Mouse (Mus musculus): ENCODE results near the gene Ipo7. TPM values are rescaled to one million over a fixed set of nuclear protein-coding genes. Genes with fewer than 3 reads are reported as not detected.

The Ipo7 gene
- total RNA-seq, 2 experiments from 2014 or later: 77.7 to 82.2 TPM

DNA sequence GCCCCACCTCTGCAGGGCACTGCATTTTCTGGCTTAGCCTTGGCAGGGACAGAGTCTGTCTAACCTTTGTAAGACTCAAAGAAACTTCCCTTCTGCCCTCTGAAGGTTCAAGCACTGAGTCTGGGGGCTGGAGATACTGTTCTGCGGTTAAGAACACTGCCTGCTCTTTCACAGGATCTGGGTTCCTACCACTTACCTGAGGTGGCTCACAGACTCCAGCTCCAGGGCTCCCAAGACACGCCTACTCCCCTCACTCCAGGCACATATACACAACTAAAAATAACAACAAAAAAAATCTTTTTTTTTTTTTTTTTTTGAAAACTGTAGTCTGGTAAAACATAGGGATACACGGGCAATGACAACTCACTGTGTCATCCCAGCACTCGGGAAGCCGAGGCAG lies 83.2 kb downstream of the Ipo7 start:
- no peak for DNase-seq

DNA sequence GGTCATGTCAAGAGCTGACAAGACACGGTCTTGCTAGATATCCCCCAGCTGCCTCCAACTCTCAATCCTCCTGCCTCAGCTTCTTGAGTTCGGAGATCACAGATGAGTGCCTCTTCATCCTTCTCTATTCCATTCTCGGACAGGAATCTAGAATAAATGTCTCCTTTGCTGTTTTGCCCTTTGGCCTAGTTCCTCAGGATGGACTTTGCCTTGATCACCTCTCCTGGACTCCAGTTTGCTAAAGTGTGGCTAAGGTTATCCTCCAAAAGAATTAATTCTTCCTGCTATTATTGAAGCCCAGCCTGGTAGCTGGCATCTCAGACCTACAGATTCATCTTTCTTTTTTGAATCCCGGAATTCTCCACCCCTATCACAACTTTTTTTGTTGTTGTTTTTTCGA lies 87.0 kb downstream of the Ipo7 start:
- no peak for DNase-seq

Other genes with a start within 250 kb of the Ipo7 start
- under 1 TPM; 0.08 to 0.70 TPM for gene Nrip3, start 236.2 kb upstream of the Ipo7 start, total RNA-seq (2021)
- 1 to 10 TPM; 3.9 to 4.3 TPM for gene Scube2, start 152.6 kb upstream of the Ipo7 start, total RNA-seq (2021)
- gene Dennd5a, start 57.8 kb upstream of the Ipo7 start, total RNA-seq (2021): 10 to 100 TPM; 52.1 to 53.5 TPM
- gene Tmem41b, start 31.3 kb upstream of the Ipo7 start, total RNA-seq (2021): 10 to 100 TPM; 22.3 to 28.3 TPM
- gene Zfp143, start 42.9 kb downstream of the Ipo7 start, total RNA-seq (2021): 1 to 10 TPM; 7.1 to 7.7 TPM
- gene Wee1, start 103.8 kb downstream of the Ipo7 start, total RNA-seq (2021): 1 to 10 TPM; 1.6 to 3.1 TPM
- 1 to 10 TPM; 5.7 to 6.2 TPM for gene Swap70, start 203.4 kb downstream of the Ipo7 start, total RNA-seq (2021)

All from gastrocnemius, postnatal 25 days (tissue).